Mouse (Mus musculus) olfactory bulb, adult 2 months (tissue): ENCODE measurements around the gene Pde3b.

ENCODE experiments used
- CTCF ChIP-seq: fragments of 200-500 bp; IDR thresholded peaks from 2 replicates; pipeline ENCODE4 v1.5.1; 2012; ENCODE audit warnings: low read depth, mild to moderate bottlenecking, low read length, moderate library complexity; ENCODE audit not compliant: insufficient read depth
- POLR2A ChIP-seq: fragments of 200-500 bp; IDR thresholded peaks from 2 replicates; pipeline ENCODE4 v1.6.1; 2012; ENCODE audit warnings: mild to moderate bottlenecking, low read depth, low read length, moderate library complexity; ENCODE audit not compliant: insufficient read depth

DNA sequence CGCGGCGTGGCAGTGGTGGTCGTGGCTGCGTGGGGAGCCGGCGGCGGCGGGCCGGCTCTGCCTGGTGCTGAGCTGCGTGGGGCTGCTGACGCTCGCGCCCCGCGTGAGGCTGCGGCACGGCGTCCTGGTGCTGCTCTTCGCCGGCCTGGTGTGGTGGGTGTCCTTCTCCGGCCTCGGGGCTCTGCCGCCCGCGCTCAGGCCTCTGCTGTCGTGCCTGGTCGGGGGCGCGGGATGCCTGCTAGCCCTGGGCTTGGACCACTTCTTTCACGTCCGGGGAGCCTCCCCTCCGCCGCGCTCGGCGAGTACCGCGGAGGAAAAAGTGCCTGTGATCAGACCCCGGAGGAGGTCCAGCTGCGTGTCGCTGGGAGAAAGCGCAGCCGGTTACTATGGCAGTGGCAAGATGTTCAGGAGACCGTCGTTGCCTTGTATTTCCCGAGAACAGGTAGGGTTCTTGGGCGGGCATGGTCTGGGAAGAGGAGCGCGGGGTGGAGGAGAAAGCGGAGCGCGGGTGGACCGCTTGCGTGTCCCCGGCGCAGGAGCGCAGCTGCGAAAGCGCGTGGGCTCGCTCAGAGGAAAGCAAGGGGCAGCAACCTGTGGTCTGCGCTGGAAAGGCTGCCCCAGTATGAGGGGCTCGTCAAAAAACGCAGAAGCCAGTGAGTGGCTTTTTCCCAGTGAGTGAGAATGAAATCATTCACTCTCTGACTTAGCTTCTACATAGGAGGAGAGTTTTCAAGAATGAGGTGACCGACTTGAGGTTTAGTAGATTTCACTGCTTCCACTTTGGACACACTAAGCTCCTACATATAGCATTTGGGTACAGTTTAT lies 1.2 kb downstream of the Pde3b start:
- TF ChIP-seq CTCF (no peak), POLR2A (no peak)
